Mouse (Mus musculus) heart, adult 2 months (tissue): ENCODE data around the gene Zfp114. TPM values are rescaled to one million over a fixed set of nuclear protein-coding genes. Genes with fewer than 3 reads are reported as not detected.

Source experiments
- DNase-seq, 2 experiments: peaks; one replicate each; pipeline ENCODE4 v3.0.0; 2021
- H3K27ac ChIP-seq: fragments of 200-600 bp; 2 replicates; pipeline ENCODE4 v1.8.1; 2022
- H3K27me3 ChIP-seq: fragments of 200-500 bp; 2 replicates; pipeline ENCODE4 v1.6.1; 2012; ENCODE audit warnings: mild to moderate bottlenecking, low read length, inconsistent platforms, mixed read lengths; ENCODE audit not compliant: control insufficient read depth, insufficient read depth
- H3K36me3 ChIP-seq: fragments of 200-500 bp; 2 replicates; pipeline ENCODE4 v1.6.1; 2012; ENCODE audit warnings: low read length, inconsistent platforms; ENCODE audit not compliant: control insufficient read depth, insufficient read depth
- H3K4me1 ChIP-seq: fragments of 200-500 bp; 2 replicates; pipeline ENCODE4 v1.6.1; 2011; ENCODE audit warnings: low read length; ENCODE audit not compliant: control insufficient read depth, insufficient read depth
- H3K4me3 ChIP-seq: fragments of 200-600 bp; 2 replicates; pipeline ENCODE4 v1.8.1; 2022
- H3K79me2 ChIP-seq: fragments of 200-500 bp; replicated peaks from 2 replicates; pipeline ENCODE4 v1.6.1; 2012; ENCODE audit warnings: mild to moderate bottlenecking, inconsistent platforms, low read length, moderate library complexity, mixed read lengths; ENCODE audit not compliant: control insufficient read depth, insufficient read depth
- H3K9ac ChIP-seq: fragments of 200-500 bp; 2 replicates; pipeline ENCODE4 v1.6.1; 2012; ENCODE audit warnings: low read depth, mild to moderate bottlenecking, control low read depth, inconsistent platforms, low read length, mixed read lengths
- CTCF ChIP-seq: fragments of 200-600 bp; IDR thresholded peaks from 2 replicates; pipeline ENCODE4 v1.8.1; 2022; ENCODE audit warnings: antibody characterized with exemption, mild to moderate bottlenecking, moderate library complexity
- EP300 ChIP-seq: fragments of 200-500 bp; IDR thresholded peaks from 2 replicates; pipeline ENCODE4 v1.6.1; 2011; ENCODE audit warnings: low read depth, low read length, control low read depth; ENCODE audit not compliant: insufficient read depth
- POLR2A ChIP-seq: fragments of 200-500 bp; IDR thresholded peaks from 2 replicates; pipeline ENCODE4 v1.6.1; 2011; ENCODE audit warnings: mild to moderate bottlenecking, low read depth, low read length, control low read depth; ENCODE audit not compliant: insufficient read depth
- WGBS: fragments of 180-500 bp; shearing (Covaris S2); methylation state at CpG from one replicate; pipeline ENCODE4 v1.1.7; 2018; 5-methylcytosine and 5-hydroxymethylcytosine counted together
- intact Hi-C: fragments of 180-260 bp; cut with DNase I; formaldehyde crosslinking; loops from one replicate; pipeline ENCODE4 v1.15.1; 2025
- long read RNA-seq: library from polyadenylated mRNA; stranded (forward); transcript quantifications from one replicate; pipeline ENCODE4 v2.0.0, GENCODE M21; 2021
- polyA plus RNA-seq: library from polyadenylated mRNA; depleted of rRNA; stranded (reverse); fragments of >200 nt; gene quantifications from 2 replicates; pipeline ENCODE4 v1.2.3, GENCODE M21; 2012; rRNA removed
- total RNA-seq, 2 experiments: library from RNA; stranded (reverse); gene quantifications; 2 replicates each; pipeline ENCODE4 v1.2.3; 2021

The Zfp114 gene
- total RNA-seq, result under 1 TPM; 0.16 TPM
- polyA plus RNA-seq, result 0.06 and 0.10 TPM in 2 replicates
- long read RNA-seq, result 0 reads

- TF ChIP-seq POLR2A, result no peak
- no peak for TF ChIP-seq EP300
- no peak for TF ChIP-seq CTCF
- Histone ChIP-seq H3K9ac (peak within 1 kb of the TSS; percentile 84), H3K36me3 (no peaks in the 10 kb centered on the region), H3K27me3 (no peaks in the 10 kb centered on the region), H3K27ac (no peak within 1 kb of the TSS), H3K79me2 (no peaks in the 10 kb centered on the region), H3K4me1 (no peaks in the 10 kb centered on the region; the same call in 1 of the 2 replicates), H3K4me3 (peak within 1 kb of the TSS; percentile 48)
- DNase-seq, result peak; percentile 39 to 51
- WGBS, result 15% methylated on average over 23 of the region's 23 CpGs
- intact Hi-C loops, result no loop called here
These were observed at the start of gene Zfp114 for GRCm38 (mm10) chr7:24174618-24175336. Zfp114 (plus strand) TSS chr7:24175060.

DNA sequence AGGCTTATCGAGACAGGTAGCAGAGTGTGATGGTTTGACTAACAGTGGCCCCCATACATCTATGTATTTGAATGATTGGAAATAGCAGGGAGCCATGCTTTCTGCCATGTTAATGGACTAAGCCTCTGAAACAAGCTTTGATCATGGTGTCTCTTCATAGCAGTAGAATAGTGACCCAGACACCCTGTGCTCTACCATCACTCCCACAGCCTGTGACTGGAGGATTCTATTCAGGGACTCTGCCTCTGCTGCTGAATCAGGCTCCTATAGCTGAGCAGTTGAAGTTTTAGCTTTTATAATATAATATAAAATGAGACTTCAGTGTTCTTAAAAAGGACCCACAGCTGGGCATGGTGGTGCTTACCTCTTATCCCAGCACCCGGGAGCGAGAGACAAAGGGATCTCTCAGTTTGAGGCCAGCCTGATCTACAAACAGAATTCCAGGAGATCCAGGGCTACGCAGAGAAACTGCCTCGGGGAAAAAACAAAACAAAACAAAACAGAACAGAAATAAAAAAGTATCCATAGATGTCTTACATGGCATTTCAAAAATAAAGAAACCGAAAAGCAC is 41.4 kb upstream of the Zfp114 start:
- H3K9ac ChIP-seq, result peak overlapping the region; percentile 62
- 17% methylated on average over 6 of the region's 6 CpGs for WGBS
- peak overlapping the region; percentile 78 for H3K4me3 ChIP-seq
- no peak for TF ChIP-seq CTCF
- no peak for TF ChIP-seq POLR2A
- no peak for TF ChIP-seq EP300
- intact Hi-C loops, result loop anchor here (2.0 to 5.0 kb wide), 4 partner anchors 53 to 134 kb away; partner anchors contain the start of genes Zfp108 and Zfp180
- H3K79me2 ChIP-seq, result no peaks in the 10 kb centered on the region
- H3K27me3 ChIP-seq, result no peaks in the 10 kb centered on the region
- H3K4me1 ChIP-seq, result peaks cover 4% of the 10 kb centered on the region
- H3K27ac ChIP-seq, result peak overlapping the region; percentile 65
- no peak for DNase-seq
- H3K36me3 ChIP-seq, result no peaks in the 10 kb centered on the region

DNA sequence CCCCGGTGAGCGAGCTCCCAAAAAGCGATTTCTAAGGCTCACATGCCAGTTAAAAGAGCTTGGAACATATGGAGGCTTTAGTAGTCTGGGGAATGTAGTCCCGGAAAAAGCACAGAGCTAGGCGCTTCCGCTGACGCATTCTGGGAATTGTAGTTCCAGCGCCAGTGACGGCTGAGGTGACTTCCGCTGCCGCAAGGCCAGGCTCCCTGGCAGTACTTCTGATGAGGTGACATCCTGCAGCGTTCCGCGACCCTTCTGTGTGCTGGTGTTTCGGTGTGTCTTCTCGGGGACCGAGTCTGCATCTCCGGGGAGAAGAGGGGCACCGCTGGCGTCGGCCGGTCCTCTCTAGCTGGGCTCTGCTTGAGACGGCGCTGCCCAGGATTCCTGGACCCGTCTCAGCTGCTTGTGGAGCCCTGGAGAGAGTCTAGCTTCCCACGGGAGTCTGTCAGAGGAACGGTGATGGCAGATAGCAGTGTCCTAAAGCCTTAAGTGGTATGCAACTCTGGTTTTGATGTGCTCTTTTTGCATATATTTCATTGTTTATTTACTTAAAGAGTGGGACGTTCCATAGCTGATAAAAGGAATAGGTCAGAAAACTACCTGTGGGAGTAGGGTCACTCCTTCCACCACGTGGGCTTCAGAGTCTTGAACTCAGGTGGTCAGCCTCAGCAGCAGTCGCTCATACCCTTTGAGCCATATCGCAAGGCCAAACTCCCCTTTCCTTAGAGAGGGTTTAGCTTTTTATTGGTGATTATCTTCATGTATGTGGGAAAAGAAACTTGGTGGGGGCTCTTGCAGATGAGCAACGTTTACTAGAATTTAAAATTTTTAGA is 40.6 kb upstream of the Zfp114 start, which contains the start of gene Zfp235:
Zfp235 (plus strand) TSS at position 174 of the 833 bp plus-strand sequence.
- Histone ChIP-seq H3K4me3 (peak within 1 kb of the TSS; percentile 78), H3K9ac (peak within 1 kb of the TSS; percentile 78), H3K27ac (peak within 1 kb of the TSS; percentile 65), H3K4me1 (peaks cover 4% of the 10 kb centered on the region), H3K36me3 (no peaks in the 10 kb centered on the region), H3K27me3 (no peaks in the 10 kb centered on the region), H3K79me2 (no peaks in the 10 kb centered on the region)
- intact Hi-C loops, result loop anchor here (1.0 to 5.0 kb wide), 6 partner anchors 22 to 182 kb away; partner anchors contain the start of genes Zfp108, Zfp112, Zfp180 and Zfp94
- 2% methylated on average over 32 of the region's 32 CpGs for WGBS
- peak; percentile 88 to 90 for DNase-seq
- TF ChIP-seq POLR2A (peak; percentile 89), CTCF (no peak), EP300 (0 out of 2 replicates have a peak, but pooled peaks have one; percentile 35)

- Histone ChIP-seq H3K27me3 (no peaks in the 10 kb centered on the region), H3K27ac (no peak overlapping the region), H3K79me2 (no peaks in the 10 kb centered on the region), H3K9ac (no peak overlapping the region), H3K4me1 (no peaks in the 10 kb centered on the region), H3K4me3 (no peak overlapping the region), H3K36me3 (no peaks in the 10 kb centered on the region)
- 85% methylated on average over 6 of the region's 6 CpGs for WGBS
- TF ChIP-seq EP300, result no peak
- no peak for DNase-seq
- intact Hi-C loops, result no loop called here
These were observed 32.3 kb upstream of the Zfp114 start for GRCm38 (mm10) chr7:24142566-24142965.

DNA sequence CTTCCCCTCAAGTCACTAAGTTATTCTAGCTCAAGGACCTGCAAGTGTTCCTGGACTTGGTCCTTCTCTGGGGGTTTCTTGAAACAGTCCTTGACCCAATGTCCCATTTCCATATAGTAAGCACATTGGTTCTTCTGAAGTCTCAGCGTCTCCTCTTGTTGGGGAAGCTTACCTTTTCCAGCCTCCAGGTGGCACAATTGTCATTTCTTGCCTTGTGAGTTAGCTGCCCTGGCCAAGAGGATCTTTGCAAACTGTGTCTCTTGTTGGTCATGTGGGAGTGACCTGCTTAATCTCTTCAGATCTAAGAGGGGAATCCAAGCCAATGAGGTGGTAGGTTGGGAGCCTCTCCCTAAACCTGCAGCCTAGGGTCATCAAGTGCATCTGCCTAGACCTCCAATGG is 21.6 kb upstream of the Zfp114 start:
- 10% methylated on average over 1 of the region's 1 CpGs for WGBS
- TF ChIP-seq POLR2A, result no peak
- peak; percentile 37 for TF ChIP-seq CTCF
- TF ChIP-seq EP300, result no peak
- intact Hi-C loops, result no loop called here
- Histone ChIP-seq H3K36me3 (no peaks in the 10 kb centered on the region), H3K9ac (no peak overlapping the region), H3K4me1 (no peaks in the 10 kb centered on the region), H3K27ac (no peak overlapping the region), H3K27me3 (no peaks in the 10 kb centered on the region), H3K4me3 (no peak overlapping the region), H3K79me2 (no peaks in the 10 kb centered on the region)
- DNase-seq, result peak in 1 of 2 experiments; percentile 0
